ENCODE assay signal across 9 mouse cellular contexts in the genomic region with DNA sequence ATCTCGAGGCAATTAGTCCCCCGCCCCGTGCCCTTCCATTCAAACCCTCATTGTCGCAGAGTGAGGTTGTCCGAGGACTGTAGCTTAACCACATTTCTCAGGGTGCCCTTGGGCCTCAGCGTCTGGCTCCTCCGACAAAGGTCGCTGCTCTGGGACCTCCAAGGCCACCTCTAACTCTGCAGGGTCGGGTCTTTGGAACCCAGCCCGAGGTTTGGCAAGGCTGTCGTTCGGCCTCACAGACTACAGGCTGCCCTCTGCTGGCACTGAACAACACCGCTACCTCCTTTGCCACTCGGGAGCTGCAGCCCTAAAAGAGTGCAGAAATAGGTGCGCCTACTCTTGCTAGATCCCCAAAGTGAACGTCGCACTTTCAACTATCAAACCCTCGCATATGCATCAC. TPM values are rescaled to one million over a fixed set of nuclear protein-coding genes. Genes with fewer than 3 reads are reported as not detected.
DNase-seq lines count a peak whose midpoint lies in the region; ATAC-seq and TF ChIP-seq lines count a peak whose summit lies in the region.
"Had no signal": no experiment of that assay in that cellular context is flagged by ENCODE, and none has a peak within 500 bp of the region (broad histone marks: within the 10 kb centered on the region; RNA-seq: fewer than 3 reads in every experiment).

No protein-coding gene starts in this region.

- H3K27me3 ChIP-seq in kidney, embryonic 15.5 days = peaks cover 95% of the 10 kb centered on the region
- H3K27me3 ChIP-seq in CH12.LX (replicated peaks) = peaks cover 6% of the 10 kb centered on the region
- peaks cover 89% of the 10 kb centered on the region for H3K27me3 ChIP-seq in hindbrain, embryonic 14.5 days (ENCODE audit: control insufficient read depth, insufficient read depth, low read length)
- H3K27me3 ChIP-seq in midbrain, embryonic 13.5 days = peaks cover 93% of the 10 kb centered on the region

- TF ChIP-seq EP300 in CH12.LX (IDR thresholded peaks at IDR 0.05; ENCODE audit: low read length) = no peak

- no peak for ATAC-seq in kidney, embryonic 15.5 days (replicated peaks; ENCODE audit: low FRiP score)
- no peak for ATAC-seq in hindbrain, embryonic 14.5 days (ENCODE audit: low FRiP score)
- peak; percentile 55; the same call in 1 of the 2 replicates for ATAC-seq in midbrain, embryonic 13.5 days

- no peak overlapping the region for H3K9ac ChIP-seq in kidney, embryonic 15.5 days
- no peak overlapping the region for H3K9ac ChIP-seq in CH12.LX (ENCODE audit: insufficient read depth, low read depth)
- no peak overlapping the region for H3K9ac ChIP-seq in hindbrain, embryonic 14.5 days
- no peak overlapping the region for H3K9ac ChIP-seq in midbrain, embryonic 13.5 days (replicated peaks)
- H3K9ac ChIP-seq: liver, embryonic 13.5 days had no signal

- H3K27ac ChIP-seq in kidney, embryonic 15.5 days = no peak overlapping the region
- no peak overlapping the region for H3K27ac ChIP-seq in CH12.LX (ENCODE audit: insufficient read depth, low read depth)
- H3K27ac ChIP-seq in hindbrain, embryonic 14.5 days = no peak overlapping the region
- no peak overlapping the region for H3K27ac ChIP-seq in midbrain, embryonic 13.5 days
- H3K27ac ChIP-seq: liver, embryonic 13.5 days had no signal

- no peak for DNase-seq in kidney, adult 18-20 months
- peak; percentile 12 for DNase-seq in CH12.LX (ENCODE audit: extremely low read depth)
- DNase-seq in adrenal gland, postnatal 4 days (ENCODE audit: low spot score in 2 of 2) = peak; percentile 24 to 54
- peak; percentile 53 for DNase-seq in hindbrain, embryonic 14.5 days (ENCODE audit: low spot score)
- DNase-seq in layer of hippocampus, adult 9-11 months = no peak
- DNase-seq in right cerebral cortex, adult 2 months (ENCODE audit: low spot score in 2 of 2) = no peak
- DNase-seq: liver, embryonic 13.5 days had no signal

- TF ChIP-seq CTCF in CH12.LX (conservative IDR thresholded peaks at IDR 0.05 in 1 of 2, IDR thresholded peaks at IDR 0.05 in 1 of 2; ENCODE audit: low read depth in 2 of 2, low read length in 2 of 2) = peak in 1 of 2 experiments; percentile 59; a peak in 2 of 4 replicates

- in situ Hi-C loops in CH12.LX (cut with MboI; ENCODE audit: low pct_ligation_motif_present, low pct_unique_long_range_greater_than_20kb, low sequenced_read_pairs) = loop anchor here (25.0 kb wide), 1 partner anchor 328 kb away; no protein-coding TSS in a partner anchor

- H3K9me3 ChIP-seq in kidney, embryonic 15.5 days (replicated peaks) = no peaks in the 10 kb centered on the region
- no peaks in the 10 kb centered on the region for H3K9me3 ChIP-seq in CH12.LX (replicated peaks; ENCODE audit: low read length)
- H3K9me3 ChIP-seq in hindbrain, embryonic 14.5 days (ENCODE audit: control insufficient read depth, low read length) = 0 out of 2 replicates have a peak, but pooled peaks cover 1% of the 10 kb centered on the region
- no peaks in the 10 kb centered on the region for H3K9me3 ChIP-seq in midbrain, embryonic 13.5 days
- H3K9me3 ChIP-seq: liver, embryonic 13.5 days had no signal

- no peak for TF ChIP-seq POLR2A in CH12.LX (IDR thresholded peaks at IDR 0.05; ENCODE audit: low read depth, low read length)

- H3K79me2 ChIP-seq in CH12.LX (replicated peaks; ENCODE audit: control insufficient read depth, extremely low read depth, insufficient read depth, poor library complexity, severe bottlenecking) = no peaks in the 10 kb centered on the region

- WGBS in kidney, embryonic 15.5 days = 2% methylated on average over 18 of the region's 18 CpGs
- 2% methylated on average over 18 of the region's 18 CpGs for WGBS in hindbrain, embryonic 14.5 days
- WGBS in midbrain, embryonic 13.5 days = 1% methylated on average over 18 of the region's 18 CpGs

- H3K4me1 ChIP-seq in kidney, embryonic 15.5 days = peaks cover 4% of the 10 kb centered on the region; the same call in 1 of the 2 replicates
- H3K4me1 ChIP-seq in CH12.LX (ENCODE audit: control insufficient read depth in 1 of 2, insufficient read depth in 2 of 2) = no peaks in the 10 kb centered on the region
- H3K4me1 ChIP-seq in hindbrain, embryonic 14.5 days (replicated peaks; ENCODE audit: control insufficient read depth, insufficient read depth, low read length) = peaks cover 4% of the 10 kb centered on the region; the same call in 1 of the 2 replicates
- H3K4me1 ChIP-seq in midbrain, embryonic 13.5 days (replicated peaks) = peaks cover 4% of the 10 kb centered on the region
- H3K4me1 ChIP-seq: liver, embryonic 13.5 days had no signal

- H3K4me2 ChIP-seq in kidney, embryonic 15.5 days = peak overlapping the region; percentile 30; the same call in 1 of the 2 replicates
- H3K4me2 ChIP-seq in CH12.LX (ENCODE audit: insufficient read depth, low read depth, poor library complexity, severe bottlenecking) = no peak overlapping the region
- peak overlapping the region; percentile 27; the same call in 1 of the 2 replicates for H3K4me2 ChIP-seq in hindbrain, embryonic 14.5 days (replicated peaks)
- H3K4me2 ChIP-seq in midbrain, embryonic 13.5 days (replicated peaks) = no peak overlapping the region
- H3K4me2 ChIP-seq: liver, embryonic 13.5 days had no signal

- dilution Hi-C loops in CH12.LX (cut with MboI; ENCODE audit: extremely low pct_ligation_motif_present, extremely low pct_unique_long_range_greater_than_20kb, low sequenced_read_pairs) = no loop called here

- TF ChIP-seq RAD21 in CH12.LX (IDR thresholded peaks at IDR 0.05; ENCODE audit: low read depth, low read length) = peak; percentile 30

- no peak overlapping the region for H3K4me3 ChIP-seq in kidney, embryonic 15.5 days (replicated peaks)
- H3K4me3 ChIP-seq in CH12.LX (replicated peaks in 1 of 3; ENCODE audit: low read depth in 2 of 3, low read length in 2 of 3, poor library complexity in 1 of 3) = no peak overlapping the region
- H3K4me3 ChIP-seq in hindbrain, embryonic 14.5 days (replicated peaks; ENCODE audit: low read length) = no peak overlapping the region
- H3K4me3 ChIP-seq in midbrain, embryonic 13.5 days (replicated peaks) = 0 out of 2 replicates have a peak overlapping the region, but pooled peaks have one; percentile 8
- H3K4me3 ChIP-seq: liver, embryonic 13.5 days had no signal

- H3K36me3 ChIP-seq in kidney, embryonic 15.5 days = no peaks in the 10 kb centered on the region
- no peaks in the 10 kb centered on the region for H3K36me3 ChIP-seq in CH12.LX (replicated peaks in 1 of 2; ENCODE audit: control insufficient read depth in 1 of 2, insufficient read depth in 1 of 2, low read length in 1 of 2)
- no peaks in the 10 kb centered on the region for H3K36me3 ChIP-seq in hindbrain, embryonic 14.5 days (replicated peaks; ENCODE audit: control insufficient read depth, insufficient read depth)
- H3K36me3 ChIP-seq in midbrain, embryonic 13.5 days = no peaks in the 10 kb centered on the region
- H3K36me3 ChIP-seq: liver, embryonic 13.5 days had no signal

TF ChIP-seq in CH12.LX, 34 proteins besides CTCF, POLR2A, EP300 and RAD21:
- TF ChIP-seq UBTF (IDR thresholded peaks at IDR 0.05; ENCODE audit: low read depth, low read length) (no peak), SMC3 (IDR thresholded peaks at IDR 0.05; ENCODE audit: low read depth, low read length) (peak; percentile 59), NRF1 (IDR thresholded peaks at IDR 0.05; ENCODE audit: low read depth, low read length) (no peak)
TF ChIP-seq in CH12.LX: peak in this region for 1.

RNA-seq across cellular contexts. Expression of gene Foxl2, which starts 10.0 kb away (rescaled TPM):
- not detected in 2 replicates for polyA plus RNA-seq in kidney, embryonic 15.5 days (2015; fragmentation: Nextera tagmentation; extraction: Ambion mirVana)
- total RNA-seq in CH12.LX (2012; rRNA removed) (not detected in 2 replicates), CH12.LX (2014; rRNA removed) (not detected in 2 replicates)
- polyA plus RNA-seq in CH12.LX (2012; ENCODE audit: insufficient read length, low read depth) = not detected in 2 replicates
- total RNA-seq in adrenal gland, postnatal 4 days (2021) = not detected
- polyA plus RNA-seq in hindbrain, embryonic 14.5 days (2014; fragmentation: Nextera tagmentation; extraction: Ambion mirVana) = 0.90 and 0.98 TPM in 2 replicates
- 0.54 and 0.75 TPM in 2 replicates for polyA plus RNA-seq in midbrain, embryonic 13.5 days (2015; fragmentation: Nextera tagmentation; extraction: Ambion mirVana)
- polyA plus RNA-seq: liver, embryonic 13.5 days had no signal

RNA-seq across cellular contexts. Expression of gene Faim, which starts 21.1 kb away (rescaled TPM):
- polyA plus RNA-seq in kidney, embryonic 15.5 days (2015; fragmentation: Nextera tagmentation; extraction: Ambion mirVana) = 45.1 and 50.3 TPM in 2 replicates
- total RNA-seq in CH12.LX (2012; rRNA removed) (34.5 and 35.7 TPM in 2 replicates), CH12.LX (2014; rRNA removed) (52.4 and 57.9 TPM in 2 replicates)
- polyA plus RNA-seq in CH12.LX (2012; ENCODE audit: insufficient read length, low read depth) = 83.5 and 87.7 TPM in 2 replicates
- 10 to 100 TPM; 26.4 to 27.0 TPM for total RNA-seq in adrenal gland, postnatal 4 days (2021)
- polyA plus RNA-seq in hindbrain, embryonic 14.5 days (2014; fragmentation: Nextera tagmentation; extraction: Ambion mirVana) = 114 and 124 TPM in 2 replicates
- polyA plus RNA-seq in midbrain, embryonic 13.5 days (2015; fragmentation: Nextera tagmentation; extraction: Ambion mirVana) = 105 and 107 TPM in 2 replicates

Comparison
In these comparisons a context has a peak if more than half of its experiments do, and no peak if none do; other contexts are left out.
1. H3K4me2 ChIP-seq: peak in kidney, embryonic 15.5 days (single experiment) and hindbrain, embryonic 14.5 days (single experiment); none in CH12.LX (single experiment) and midbrain, embryonic 13.5 days (single experiment).
2. DNase-seq: peak in CH12.LX (single experiment), adrenal gland, postnatal 4 days (2 of 2) and hindbrain, embryonic 14.5 days (single experiment); none in kidney, adult 18-20 months (single experiment), layer of hippocampus, adult 9-11 months (single experiment) and right cerebral cortex, adult 2 months (0 of 2).